1 mouse cellular context compared by ENCODE assay signal in the genomic region with DNA sequence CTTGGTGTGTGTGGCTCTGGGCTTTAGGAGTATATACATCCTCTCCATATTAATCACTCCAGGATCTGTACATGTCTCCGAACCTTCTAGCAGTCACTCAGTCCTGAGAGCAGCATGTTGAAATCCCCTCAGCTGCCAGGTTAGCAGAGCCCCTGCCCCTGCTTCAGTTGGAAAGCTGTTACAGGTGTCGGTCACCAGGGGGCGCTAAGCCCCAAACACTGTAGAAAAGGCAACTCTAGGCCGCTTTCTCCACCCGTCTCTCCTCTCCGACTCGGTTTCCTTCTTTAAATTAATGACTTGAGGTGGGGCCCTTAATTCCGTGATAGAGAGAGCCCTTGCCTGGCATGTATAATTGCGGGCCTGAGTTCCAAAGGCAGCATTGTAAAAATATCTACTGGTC.
TF ChIP-seq lines count a peak whose summit lies in the region.

No protein-coding gene starts in this region.

TF ChIP-seq in ES-E14, 5 proteins besides CTCF, POLR2A, EP300 and RAD21 (continued from another document):
- TF ChIP-seq ZC3H11A (IDR thresholded peaks at IDR 0.05; ENCODE audit: borderline replicate concordance, low read depth, low read length) = 0 out of 2 replicates have a peak, but pooled peaks have one; percentile 20
TF ChIP-seq in ES-E14: peak in this region for 2.
